Mouse (Mus musculus) C2C12 (cell line): ENCODE measurements around the gene Phb. TPM values are rescaled to one million over a fixed set of nuclear protein-coding genes. Genes with fewer than 3 reads are reported as not detected.

ENCODE experiments used
- H3K27me3 ChIP-seq: one replicate; pipeline ENCODE4 v1.6.1; 2011; ENCODE audit not compliant: control insufficient read depth, insufficient read depth, insufficient read length
- H3K36me3 ChIP-seq: one replicate; pipeline ENCODE4 v1.6.1; 2011; ENCODE audit not compliant: control insufficient read depth, insufficient read depth
- H3K4me3 ChIP-seq: one replicate; pipeline ENCODE4 v1.5.1; 2011; ENCODE audit warnings: mild to moderate bottlenecking, control low read depth; ENCODE audit not compliant: poor library complexity, insufficient read depth, severe bottlenecking
- H3K79me2 ChIP-seq: one replicate; pipeline ENCODE4 v1.6.1; 2011; ENCODE audit not compliant: control insufficient read depth, insufficient read depth
- H3K79me3 ChIP-seq: one replicate; pipeline ENCODE4 v1.6.1; 2011; ENCODE audit warnings: low read depth, control low read depth
- H3ac ChIP-seq: one replicate; pipeline ENCODE3; 2011; ENCODE audit warnings: low read depth; ENCODE audit not compliant: control insufficient read depth, insufficient read length
- CEBPB ChIP-seq: IDR thresholded peaks from one replicate; pipeline ENCODE4 v1.6.1; 2011; ENCODE audit warnings: low read depth, mild to moderate bottlenecking, control low read depth, moderate library complexity
- CTCF ChIP-seq: IDR thresholded peaks from one replicate; pipeline ENCODE4 v1.5.1; 2011; ENCODE audit not compliant: control insufficient read depth, insufficient read depth, insufficient read length
- FOSL1 ChIP-seq: IDR thresholded peaks from one replicate; pipeline ENCODE4 v1.8.0; 2011; ENCODE audit warnings: mild to moderate bottlenecking, low read length; ENCODE audit not compliant: poor library complexity, insufficient read depth, severe bottlenecking
- MAX ChIP-seq: IDR thresholded peaks from one replicate; pipeline ENCODE4 v1.6.1; 2011; ENCODE audit warnings: mild to moderate bottlenecking, control low read depth
- MYOD1 ChIP-seq: IDR thresholded peaks from one replicate; pipeline ENCODE4 v1.6.1; 2011; ENCODE audit warnings: low read depth; ENCODE audit not compliant: control insufficient read depth, insufficient read length
- MYOG ChIP-seq: IDR thresholded peaks from one replicate; pipeline ENCODE4 v1.6.1; 2011; ENCODE audit not compliant: control insufficient read depth, insufficient read length; ENCODE audit errors: extremely low read depth
- USF1 ChIP-seq: IDR thresholded peaks from one replicate; pipeline ENCODE4 v1.6.1; 2011; ENCODE audit warnings: low read depth, mild to moderate bottlenecking, control low read depth, moderate library complexity
- polyA plus RNA-seq: library from polyadenylated mRNA; unstranded; fragments of >200 nt; fragmentation: generic; extraction: Trizol; gene quantifications from one replicate; pipeline ENCODE4 v1.2.1, GENCODE M21; 2012; ENCODE audit warnings: missing spikeins

Phb gene
- polyA plus RNA-seq, 1 experiment, result 396 TPM

DNA sequence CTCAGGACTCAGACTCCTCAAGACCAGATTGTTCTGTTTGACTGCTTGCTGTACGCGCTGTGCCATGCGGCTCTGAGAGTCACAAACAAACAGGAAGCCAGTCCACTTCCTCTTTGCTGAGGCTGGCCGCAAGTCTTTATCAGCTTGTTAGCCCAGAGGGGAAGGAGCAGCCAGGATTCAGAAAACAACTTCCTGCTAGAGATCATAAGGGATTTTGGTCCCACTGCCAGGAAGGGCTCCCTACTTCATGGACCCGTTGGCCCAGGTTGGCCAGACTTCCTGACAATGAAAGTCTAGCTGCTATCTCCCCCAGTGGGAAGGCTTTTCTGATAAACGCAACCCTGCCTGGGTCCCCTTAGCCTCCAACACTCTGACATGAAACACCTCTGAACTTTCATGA lies 21.8 kb downstream of the Phb start:
- Histone ChIP-seq H3K27me3 (peaks cover 6% of the 10 kb centered on the region), H3K79me2 (no peaks in the 10 kb centered on the region), H3K79me3 (no peaks in the 10 kb centered on the region), H3K36me3 (no peaks in the 10 kb centered on the region), H3ac (no peak overlapping the region), H3K4me3 (no peak overlapping the region)
- no peak for TF ChIP-seq FOSL1
- no peak for TF ChIP-seq CEBPB
- no peak for TF ChIP-seq MYOG
- no peak for TF ChIP-seq MAX
- TF ChIP-seq MYOD1, result no peak
- TF ChIP-seq CTCF, result no peak

GRCm38 (mm10) chr11:95688981-95689380 lies 22.2 kb downstream of the Phb start:
- H3ac ChIP-seq, result no peak overlapping the region
- TF ChIP-seq MYOG (no peak), CTCF (no peak), FOSL1 (no peak), MAX (no peak), USF1 (no peak), CEBPB (no peak), MYOD1 (no peak)
- H3K27me3 ChIP-seq, result peaks cover 6% of the 10 kb centered on the region
- no peaks in the 10 kb centered on the region for H3K36me3 ChIP-seq
- H3K4me3 ChIP-seq, result no peak overlapping the region
- H3K79me3 ChIP-seq, result no peaks in the 10 kb centered on the region
- H3K79me2 ChIP-seq, result no peaks in the 10 kb centered on the region

GRCm38 (mm10) chr11:95689544-95689943 lies 22.8 kb downstream of the Phb start:
- no peaks in the 10 kb centered on the region for H3K79me3 ChIP-seq
- H3ac ChIP-seq, result no peak overlapping the region
- peaks cover 7% of the 10 kb centered on the region for H3K27me3 ChIP-seq
- H3K4me3 ChIP-seq, result no peak overlapping the region
- TF ChIP-seq FOSL1 (no peak), MAX (no peak), MYOG (no peak), MYOD1 (no peak), USF1 (no peak), CEBPB (no peak), CTCF (no peak)
- no peaks in the 10 kb centered on the region for H3K79me2 ChIP-seq
- H3K36me3 ChIP-seq, result no peaks in the 10 kb centered on the region

- H3K79me2 ChIP-seq, result no peaks in the 10 kb centered on the region
- no peaks in the 10 kb centered on the region for H3K36me3 ChIP-seq
- H3K79me3 ChIP-seq, result no peaks in the 10 kb centered on the region
- H3K4me3 ChIP-seq, result no peak overlapping the region
- peaks cover 26% of the 10 kb centered on the region for H3K27me3 ChIP-seq
- H3ac ChIP-seq, result no peak overlapping the region
- TF ChIP-seq USF1, result no peak
- no peak for TF ChIP-seq MAX
- TF ChIP-seq CTCF, result no peak
- TF ChIP-seq MYOD1, result no peak
- no peak for TF ChIP-seq FOSL1
- no peak for TF ChIP-seq CEBPB
- TF ChIP-seq MYOG, result no peak
Measured at GRCm38 (mm10) chr11:95698541-95698940, 31.8 kb downstream of the Phb start.

GRCm38 (mm10) chr11:95700778-95701739 lies 34.3 kb downstream of the Phb start:
- Histone ChIP-seq H3ac (no peak overlapping the region), H3K79me2 (no peaks in the 10 kb centered on the region), H3K27me3 (peaks cover 27% of the 10 kb centered on the region), H3K79me3 (no peaks in the 10 kb centered on the region), H3K4me3 (no peak overlapping the region), H3K36me3 (no peaks in the 10 kb centered on the region)
- TF ChIP-seq MYOD1 (no peak), MAX (no peak), FOSL1 (no peak)
